Mouse (Mus musculus): Measurements from ENCODE around the gene Bin2. TPM values are rescaled to one million over a fixed set of nuclear protein-coding genes. Genes with fewer than 3 reads are reported as not detected.

Bin2 gene
- polyA plus RNA-seq, 1 experiment from 2014 or later: 5.8 TPM

GRCm38 (mm10) chr15:100635239-100635638, 34.1 kb downstream of the Bin2 start:
- H3K27ac ChIP-seq (ENCODE audit: low read depth, low read length): peak overlapping the region; percentile 92
- H3K4me3 ChIP-seq (ENCODE audit: low read depth, low read length): peak overlapping the region; percentile 75
- H3K9ac ChIP-seq (ENCODE audit: low read depth, low read length): no peak overlapping the region
- no peaks in the 10 kb centered on the region for H3K9me3 ChIP-seq (ENCODE audit: control insufficient read depth)
- H3K36me3 ChIP-seq (ENCODE audit: control insufficient read depth, insufficient read depth): peaks cover 6% of the 10 kb centered on the region; the same call in 1 of the 2 replicates
- H3K4me1 ChIP-seq (replicated peaks; ENCODE audit: control insufficient read depth, insufficient read depth, low read length): 0 out of 2 replicates have a peak, but pooled peaks cover 3% of the 10 kb centered on the region
- WGBS: 11% methylated on average over 9 of the region's 9 CpGs
- H3K4me2 ChIP-seq (replicated peaks; ENCODE audit: low read depth): peak overlapping the region; percentile 91
- no peak for TF ChIP-seq CTCF (IDR thresholded peaks at IDR 0.05; ENCODE audit: low read depth)
- no peak for ATAC-seq
- H3K27me3 ChIP-seq (replicated peaks; ENCODE audit: control insufficient read depth, insufficient read depth, low read length): peaks cover 6% of the 10 kb centered on the region; the same call in 1 of the 2 replicates

GRCm38 (mm10) chr15:100633341-100633740, 36.0 kb downstream of the Bin2 start:
- Histone ChIP-seq H3K27ac (ENCODE audit: low read depth, low read length) (peak overlapping the region; percentile 35; the same call in 1 of the 2 replicates), H3K4me2 (replicated peaks; ENCODE audit: low read depth) (peak overlapping the region; percentile 24; the same call in 1 of the 2 replicates), H3K4me3 (ENCODE audit: low read depth, low read length) (no peak overlapping the region), H3K9me3 (ENCODE audit: control insufficient read depth) (no peaks in the 10 kb centered on the region), H3K27me3 (replicated peaks; ENCODE audit: control insufficient read depth, insufficient read depth, low read length) (peaks cover 6% of the 10 kb centered on the region; the same call in 1 of the 2 replicates), H3K9ac (ENCODE audit: low read depth, low read length) (no peak overlapping the region), H3K4me1 (replicated peaks; ENCODE audit: control insufficient read depth, insufficient read depth, low read length) (no peaks in the 10 kb centered on the region), H3K36me3 (ENCODE audit: control insufficient read depth, insufficient read depth) (peaks cover 6% of the 10 kb centered on the region; the same call in 1 of the 2 replicates)
- no peak for TF ChIP-seq CTCF (IDR thresholded peaks at IDR 0.05; ENCODE audit: low read depth)
- WGBS: 71% methylated on average over 10 of the region's 10 CpGs
- no peak for ATAC-seq

GRCm38 (mm10) chr15:100632323-100632722, 37.0 kb downstream of the Bin2 start:
- Histone ChIP-seq H3K36me3 (ENCODE audit: control insufficient read depth, insufficient read depth) (peaks cover 6% of the 10 kb centered on the region; the same call in 1 of the 2 replicates), H3K27me3 (replicated peaks; ENCODE audit: control insufficient read depth, insufficient read depth, low read length) (peaks cover 6% of the 10 kb centered on the region; the same call in 1 of the 2 replicates), H3K4me3 (ENCODE audit: low read depth, low read length) (no peak overlapping the region), H3K9me3 (ENCODE audit: control insufficient read depth) (no peaks in the 10 kb centered on the region), H3K9ac (ENCODE audit: low read depth, low read length) (no peak overlapping the region), H3K4me2 (replicated peaks; ENCODE audit: low read depth) (no peak overlapping the region), H3K4me1 (replicated peaks; ENCODE audit: control insufficient read depth, insufficient read depth, low read length) (peaks cover 6% of the 10 kb centered on the region), H3K27ac (ENCODE audit: low read depth, low read length) (peak overlapping the region; percentile 35; the same call in 1 of the 2 replicates)
- peak; percentile 51 for ATAC-seq
- 44% methylated on average over 5 of the region's 5 CpGs for WGBS
- no peak for TF ChIP-seq CTCF (IDR thresholded peaks at IDR 0.05; ENCODE audit: low read depth)

- ATAC-seq: no peak
- 83% methylated on average over 12 of the region's 12 CpGs for WGBS
Observed at GRCm38 (mm10) chr15:100631454-100632170, 37.7 kb downstream of the Bin2 start.

GRCm38 (mm10) chr15:100630126-100630525, 39.2 kb downstream of the Bin2 start:
- H3K27ac ChIP-seq (ENCODE audit: low read depth, low read length): no peak overlapping the region
- no peak for ATAC-seq
- no peaks in the 10 kb centered on the region for H3K9me3 ChIP-seq (ENCODE audit: control insufficient read depth)
- no peak overlapping the region for H3K9ac ChIP-seq (ENCODE audit: low read depth, low read length)
- no peak overlapping the region for H3K4me2 ChIP-seq (replicated peaks; ENCODE audit: low read depth)
- 84% methylated on average over 3 of the region's 3 CpGs for WGBS
- H3K4me3 ChIP-seq (ENCODE audit: low read depth, low read length): no peak overlapping the region
- peaks cover 6% of the 10 kb centered on the region for H3K4me1 ChIP-seq (replicated peaks; ENCODE audit: control insufficient read depth, insufficient read depth, low read length)
- no peaks in the 10 kb centered on the region for H3K27me3 ChIP-seq (replicated peaks; ENCODE audit: control insufficient read depth, insufficient read depth, low read length)
- no peak for TF ChIP-seq CTCF (IDR thresholded peaks at IDR 0.05; ENCODE audit: low read depth)
- peaks cover 6% of the 10 kb centered on the region; the same call in 1 of the 2 replicates for H3K36me3 ChIP-seq (ENCODE audit: control insufficient read depth, insufficient read depth)

More at GRCm38 (mm10) chr15:100631454-100632170, 37.7 kb downstream of the Bin2 start:
- Histone ChIP-seq H3K4me3 (ENCODE audit: low read depth, low read length) (no peak overlapping the region), H3K27ac (ENCODE audit: low read depth, low read length) (no peak overlapping the region), H3K36me3 (ENCODE audit: control insufficient read depth, insufficient read depth) (peaks cover 6% of the 10 kb centered on the region; the same call in 1 of the 2 replicates), H3K27me3 (replicated peaks; ENCODE audit: control insufficient read depth, insufficient read depth, low read length) (peaks cover 6% of the 10 kb centered on the region; the same call in 1 of the 2 replicates), H3K9ac (ENCODE audit: low read depth, low read length) (no peak overlapping the region), H3K4me2 (replicated peaks; ENCODE audit: low read depth) (no peak overlapping the region), H3K4me1 (replicated peaks; ENCODE audit: control insufficient read depth, insufficient read depth, low read length) (peaks cover 6% of the 10 kb centered on the region), H3K9me3 (ENCODE audit: control insufficient read depth) (no peaks in the 10 kb centered on the region)
- no peak for TF ChIP-seq CTCF (IDR thresholded peaks at IDR 0.05; ENCODE audit: low read depth)

GRCm38 (mm10) chr15:100628797-100629196, 40.6 kb downstream of the Bin2 start:
- H3K4me1 ChIP-seq (replicated peaks; ENCODE audit: control insufficient read depth, insufficient read depth, low read length): peaks cover 6% of the 10 kb centered on the region
- no peak for ATAC-seq
- H3K4me2 ChIP-seq (replicated peaks; ENCODE audit: low read depth): no peak overlapping the region
- no peak overlapping the region for H3K27ac ChIP-seq (ENCODE audit: low read depth, low read length)
- H3K27me3 ChIP-seq (replicated peaks; ENCODE audit: control insufficient read depth, insufficient read depth, low read length): no peaks in the 10 kb centered on the region
- no peak overlapping the region for H3K9ac ChIP-seq (ENCODE audit: low read depth, low read length)
- H3K9me3 ChIP-seq (ENCODE audit: control insufficient read depth): no peaks in the 10 kb centered on the region
- H3K4me3 ChIP-seq (ENCODE audit: low read depth, low read length): no peak overlapping the region
- H3K36me3 ChIP-seq (ENCODE audit: control insufficient read depth, insufficient read depth): peaks cover 6% of the 10 kb centered on the region; the same call in 1 of the 2 replicates
- TF ChIP-seq CTCF (IDR thresholded peaks at IDR 0.05; ENCODE audit: low read depth): no peak
- WGBS: 38% methylated on average over 7 of the region's 7 CpGs

All from intestine, postnatal 0 days (tissue).